Mouse (Mus musculus) hindbrain, embryonic 14.5 days (tissue): ENCODE results near the gene Higd2a. TPM values are rescaled to one million over a fixed set of nuclear protein-coding genes. Genes with fewer than 3 reads are reported as not detected.

Source experiments
- ATAC-seq: fragments of 200-750 bp; cut with Nextera tagmentation; 2 replicates; pipeline ENCODE4 v1.8.0; 2017; ENCODE audit warnings: moderate number of reproducible peaks, mild to moderate bottlenecking, moderate TSS enrichment, moderate library complexity; ENCODE audit not compliant: low FRiP score
- DNase-seq: peaks from one replicate; pipeline ENCODE4 v3.0.0-alpha.2; 2015; ENCODE audit warnings: low spot score
- H3K27ac ChIP-seq: fragments of 300-500 bp; sonication (generic); 2 replicates; pipeline ENCODE4 v1.5.1; 2014; ENCODE audit warnings: mild to moderate bottlenecking, moderate library complexity
- H3K27me3 ChIP-seq: fragments of 300-500 bp; sonication (generic); 2 replicates; pipeline ENCODE4 v1.6.1; 2014; ENCODE audit warnings: mild to moderate bottlenecking, low read length, mixed read lengths; ENCODE audit not compliant: control insufficient read depth, insufficient read depth
- H3K36me3 ChIP-seq: fragments of 300-500 bp; sonication (generic); replicated peaks from 2 replicates; pipeline ENCODE4 v1.6.1; 2014; ENCODE audit not compliant: control insufficient read depth, insufficient read depth
- H3K4me1 ChIP-seq: fragments of 300-500 bp; sonication (generic); replicated peaks from 2 replicates; pipeline ENCODE4 v1.6.1; 2014; ENCODE audit warnings: antibody characterized with exemption, low read length, mixed read lengths; ENCODE audit not compliant: control insufficient read depth, insufficient read depth
- H3K4me2 ChIP-seq: fragments of 300-500 bp; sonication (generic); replicated peaks from 2 replicates; pipeline ENCODE4 v1.6.1; 2014; ENCODE audit warnings: mild to moderate bottlenecking, moderate library complexity
- H3K4me3 ChIP-seq: fragments of 300-500 bp; sonication (generic); replicated peaks from 2 replicates; pipeline ENCODE4 v1.5.1; 2014; ENCODE audit warnings: mild to moderate bottlenecking, low read length
- H3K9ac ChIP-seq: fragments of 300-500 bp; sonication (generic); 2 replicates; pipeline ENCODE4 v1.6.1; 2014
- H3K9me3 ChIP-seq: fragments of 300-500 bp; sonication (generic); 2 replicates; pipeline ENCODE4 v1.6.1; 2016; ENCODE audit warnings: low read length; ENCODE audit not compliant: control insufficient read depth
- WGBS: fragments of 180-500 bp; shearing (Covaris S2); extraction: QIAGEN DNeasy Blood & Tissue Kit; methylation state at CpG from one replicate; pipeline ENCODE4 v1.1.7; 2014; 5-methylcytosine and 5-hydroxymethylcytosine counted together
- microRNA-seq: library from miRNA; unstranded; fragments of <30 nt; microRNA quantifications from one replicate; pipeline ENCODE4, GENCODE M21; 2016
- polyA plus RNA-seq: library from polyadenylated mRNA; unstranded; fragments of >200 nt; fragmentation: Nextera tagmentation; extraction: Ambion mirVana; gene quantifications from 2 replicates; pipeline ENCODE4 v1.2.1, GENCODE M21; 2014

The Higd2a gene
- polyA plus RNA-seq, 1 experiment from 2014 or later = 275 TPM

DNA sequence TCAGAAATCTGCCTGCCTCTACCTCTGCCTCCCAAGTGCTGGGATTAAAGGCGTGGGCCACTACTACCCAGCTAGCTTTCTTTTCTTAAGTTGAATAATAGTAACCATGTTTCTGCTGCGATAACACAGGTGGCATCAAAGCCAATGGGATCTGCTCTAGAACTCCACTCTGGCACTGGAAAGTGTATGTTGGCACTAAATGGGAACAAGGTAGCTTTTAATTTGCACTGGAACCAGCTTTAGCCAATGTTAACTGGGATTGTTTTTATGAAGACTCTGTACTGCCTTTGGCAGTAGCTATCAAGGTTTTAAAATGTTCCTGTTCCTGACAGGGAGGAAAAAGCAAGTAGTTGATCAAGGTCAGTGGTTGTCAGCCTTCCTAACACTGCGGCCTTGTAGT is 45.0 kb downstream of the Higd2a start:
- 97% methylated on average over 3 of the region's 3 CpGs for WGBS

More for the DNA sequence above, 45.0 kb downstream of the Higd2a start:
- Histone ChIP-seq H3K4me1 (no peaks in the 10 kb centered on the region), H3K27ac (no peak overlapping the region), H3K36me3 (peaks cover 42% of the 10 kb centered on the region), H3K9ac (no peak overlapping the region), H3K4me3 (no peak overlapping the region), H3K4me2 (no peak overlapping the region), H3K27me3 (no peaks in the 10 kb centered on the region), H3K9me3 (no peaks in the 10 kb centered on the region)
- no peak for DNase-seq
- no peak for ATAC-seq

Small RNA genes within 50 kb of the gene (microRNA-seq; reads per million reads assigned to microRNA genes)
- not detected for gene Gm24195

Other genes starting within 250 kb of the Higd2a start
- gene Cplx2, start 218.9 kb upstream of the Higd2a start, polyA plus RNA-seq = 24.9 and 30.1 TPM in 2 replicates
- gene Thoc3, start 121.4 kb upstream of the Higd2a start, polyA plus RNA-seq = 92.9 and 98.6 TPM in 2 replicates
- gene Simc1, start 86.4 kb upstream of the Higd2a start, polyA plus RNA-seq = 27.2 and 28.5 TPM in 2 replicates
- gene 4833439L19Rik, start 24.8 kb upstream of the Higd2a start, polyA plus RNA-seq = 237 and 263 TPM in 2 replicates
- gene Arl10, start 15.2 kb upstream of the Higd2a start, polyA plus RNA-seq = 83.0 and 88.8 TPM in 2 replicates
- 42.1 and 46.7 TPM in 2 replicates for gene Nop16, start 117 bp upstream of the Higd2a start, polyA plus RNA-seq
- gene Cltb, start 21.1 kb downstream of the Higd2a start, polyA plus RNA-seq = 177 and 198 TPM in 2 replicates
- gene Faf2, start 31.6 kb downstream of the Higd2a start, polyA plus RNA-seq = 81.4 and 88.8 TPM in 2 replicates
- gene Rnf44, start 103.7 kb downstream of the Higd2a start, polyA plus RNA-seq = 75.9 and 80.7 TPM in 2 replicates
- gene Cdhr2, start 111.3 kb downstream of the Higd2a start, polyA plus RNA-seq = 0.14 and 0.16 TPM in 2 replicates
- gene Gprin1, start 159.7 kb downstream of the Higd2a start, polyA plus RNA-seq = 23.5 and 31.6 TPM in 2 replicates
- 78.0 and 103 TPM in 2 replicates for gene Sncb, start 176.4 kb downstream of the Higd2a start, polyA plus RNA-seq
- gene Eif4e1b, start 193.8 kb downstream of the Higd2a start, polyA plus RNA-seq = not detected in 2 replicates
- 72.8 and 74.1 TPM in 2 replicates for gene Tspan17, start 199.2 kb downstream of the Higd2a start, polyA plus RNA-seq